Comparison of ENCODE assay signal across 8 mouse cellular contexts in the genomic region with DNA sequence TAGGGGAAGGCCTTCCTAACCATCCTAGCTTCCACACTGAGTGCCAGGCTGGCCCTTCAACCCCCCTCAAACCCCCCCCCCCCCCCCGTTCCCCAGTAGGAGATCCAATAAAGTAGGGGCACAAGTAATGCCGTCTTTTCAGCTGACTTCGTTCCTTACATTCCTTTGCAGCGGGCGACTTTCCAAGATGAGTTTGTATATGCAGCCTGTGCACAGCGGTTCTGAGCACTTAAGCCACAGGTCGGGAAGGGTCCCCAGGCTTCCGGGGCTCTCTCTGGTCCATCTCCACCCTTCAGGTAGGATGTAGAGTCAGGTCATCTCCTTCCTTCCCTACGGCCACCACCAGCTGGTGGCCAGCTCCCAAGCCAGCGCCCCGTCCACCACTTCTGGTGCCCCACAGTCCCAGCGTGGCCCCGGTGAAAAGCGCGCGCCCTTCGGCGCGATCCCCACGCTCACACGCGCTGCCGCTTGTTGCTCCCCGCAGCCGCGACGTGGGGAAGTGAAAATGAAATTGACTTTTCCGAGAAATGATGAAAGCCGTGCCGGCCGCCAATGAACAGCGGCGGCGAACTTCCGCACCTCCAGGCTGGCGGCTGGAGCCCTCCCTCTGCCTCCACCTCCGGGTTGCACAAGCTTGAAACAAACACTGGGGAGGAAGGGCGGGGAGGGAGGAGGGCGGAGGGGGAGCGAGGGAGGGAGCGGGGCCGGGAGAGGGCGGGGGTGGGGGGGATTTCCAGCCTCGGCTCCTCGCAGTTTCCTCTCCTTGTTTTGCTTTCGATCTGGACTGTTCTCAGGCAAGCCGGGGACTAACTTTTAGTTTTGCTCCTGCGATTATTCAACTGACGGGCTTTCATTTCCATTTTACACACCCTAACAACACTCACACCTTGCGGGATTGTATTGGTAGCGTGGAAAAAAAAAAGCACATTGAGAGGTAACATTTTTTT. TPM values are rescaled to one million over a fixed set of nuclear protein-coding genes. Genes with fewer than 3 reads are reported as not detected.
A peak's percentile ranks its signal among the peaks of the same experiment; 100 is the strongest.
DNase-seq lines count a peak whose midpoint lies in the region; ATAC-seq and TF ChIP-seq lines count a peak whose summit lies in the region.

A gene (plus strand): TSS at position 730 of the 947 bp plus-strand sequence.

- no peak within 1 kb of the TSS for H3K27ac ChIP-seq in ES-E14 (ENCODE audit: insufficient read depth, low read depth, low read length, poor library complexity, severe bottlenecking)
- H3K27ac ChIP-seq in forebrain, embryonic 13.5 days = peak within 1 kb of the TSS; percentile 90
- H3K27ac ChIP-seq in neural tube, embryonic 14.5 days (ENCODE audit: low read depth, low read length) = peak within 1 kb of the TSS; percentile 88
- H3K27ac ChIP-seq in testis, adult 2 months (ENCODE audit: control insufficient read depth, insufficient read depth, low read depth, low read length) = peak within 1 kb of the TSS; percentile 67

- no peaks in the 10 kb centered on the region for H3K9me3 ChIP-seq in ES-E14 (ENCODE audit: control insufficient read depth, insufficient read depth, low read depth, low read length)
- H3K9me3 ChIP-seq in forebrain, embryonic 13.5 days (replicated peaks) = 0 out of 2 replicates have a peak, but pooled peaks cover 3% of the 10 kb centered on the region
- H3K9me3 ChIP-seq in neural tube, embryonic 14.5 days (ENCODE audit: control insufficient read depth, low read length) = no peaks in the 10 kb centered on the region

- under 1% methylated on average over 46 of the region's 51 CpGs for WGBS in forebrain, embryonic 13.5 days
- under 1% methylated on average over 46 of the region's 51 CpGs for WGBS in neural tube, embryonic 14.5 days

- H3K4me1 ChIP-seq in ES-E14 (ENCODE audit: control insufficient read depth in 2 of 2, insufficient read depth in 2 of 2, low read length in 2 of 2, poor library complexity in 1 of 2) = 0 out of 4 replicates have a peak, but pooled peaks cover 0 to 4% of the 10 kb centered on the region in 2 experiments
- H3K4me1 ChIP-seq in forebrain, embryonic 13.5 days = peaks cover 20% of the 10 kb centered on the region
- H3K4me1 ChIP-seq in neural tube, embryonic 14.5 days (ENCODE audit: control insufficient read depth, insufficient read depth, low read length) = peaks cover 5% of the 10 kb centered on the region
- H3K4me1 ChIP-seq in testis, adult 2 months (ENCODE audit: control insufficient read depth, insufficient read depth, low read length) = peaks cover 8% of the 10 kb centered on the region

- peak within 1 kb of the TSS; percentile 71 to 83 for H3K4me3 ChIP-seq in ES-E14 (ENCODE audit: insufficient read depth in 1 of 2, low read depth in 1 of 2, low read length in 2 of 2, poor library complexity in 1 of 2, severe bottlenecking in 1 of 2)
- H3K4me3 ChIP-seq in forebrain, embryonic 13.5 days = peak within 1 kb of the TSS; percentile 87
- peak within 1 kb of the TSS; percentile 86 for H3K4me3 ChIP-seq in neural tube, embryonic 14.5 days (ENCODE audit: low read depth, low read length)
- peak within 1 kb of the TSS; percentile 88 for H3K4me3 ChIP-seq in testis, adult 2 months (ENCODE audit: control insufficient read depth, low read depth, low read length)

- ATAC-seq in forebrain, embryonic 13.5 days = peak; percentile 70
- peak; percentile 72 for ATAC-seq in neural tube, embryonic 14.5 days (ENCODE audit: low read depth)

- no peaks in the 10 kb centered on the region for H3K36me3 ChIP-seq in ES-E14 (ENCODE audit: control insufficient read depth, insufficient read depth, low read length, poor library complexity, severe bottlenecking)
- no peaks in the 10 kb centered on the region for H3K36me3 ChIP-seq in forebrain, embryonic 13.5 days (ENCODE audit: poor library complexity, severe bottlenecking)
- no peaks in the 10 kb centered on the region for H3K36me3 ChIP-seq in neural tube, embryonic 14.5 days (ENCODE audit: control insufficient read depth, insufficient read depth, low read length)
- H3K36me3 ChIP-seq in testis, adult 2 months (ENCODE audit: control insufficient read depth, insufficient read depth, low read length) = no peaks in the 10 kb centered on the region

- no peaks in the 10 kb centered on the region for H3K27me3 ChIP-seq in forebrain, embryonic 13.5 days
- no peaks in the 10 kb centered on the region for H3K27me3 ChIP-seq in neural tube, embryonic 14.5 days (ENCODE audit: control insufficient read depth, insufficient read depth, low read length)
- no peaks in the 10 kb centered on the region for H3K27me3 ChIP-seq in testis, adult 2 months (ENCODE audit: control insufficient read depth, insufficient read depth, low read length)

- H3K4me2 ChIP-seq in forebrain, embryonic 13.5 days = peak within 1 kb of the TSS; percentile 85
- H3K4me2 ChIP-seq in neural tube, embryonic 14.5 days (ENCODE audit: low read depth, low read length) = peak within 1 kb of the TSS; percentile 84

- in situ Hi-C loops in ES-E14 (cut with MboI; ENCODE audit: low sequenced_read_pairs in 2 of 2, unreplicated experiment in 2 of 2) = loop anchor here in 1 of 2 experiments (10.0 kb wide), 1 partner anchor 444 kb away; a partner anchor contains a TSS

- no peak; the same call in 1 of the 2 replicates for TF ChIP-seq POLR2A in testis, adult 2 months (IDR thresholded peaks at IDR 0.05; ENCODE audit: control insufficient read depth, low read depth, low read length)

- intact Hi-C loops in heart, postnatal 10 days (cut with DNase I) = loop anchor here (5.0 to 10.0 kb wide), 2 partner anchors 47 to 264 kb away; a partner anchor contains a TSS

- peak; percentile 54 for DNase-seq in ES-E14 (ENCODE audit: low read depth, low spot score)
- peak; percentile 68 for DNase-seq in cerebellum, adult 11 months
- peak; percentile 91 to 92 for DNase-seq in heart, postnatal 10 days
- DNase-seq in kidney, postnatal 4 days = peak; percentile 88 to 94
- peak; percentile 94 to 95 for DNase-seq in lung, adult 18-20 months

- no peak for TF ChIP-seq CTCF in testis, adult 2 months (IDR thresholded peaks at IDR 0.05; ENCODE audit: control insufficient read depth, insufficient read depth, insufficient replicate concordance, low read depth, low read length)

- peak within 1 kb of the TSS; percentile 57 for H3K9ac ChIP-seq in ES-E14 (ENCODE audit: insufficient read depth, low read depth, low read length, poor library complexity, severe bottlenecking)
- H3K9ac ChIP-seq in forebrain, embryonic 13.5 days = peak within 1 kb of the TSS; percentile 97
- H3K9ac ChIP-seq in neural tube, embryonic 14.5 days (replicated peaks; ENCODE audit: low read depth, low read length) = peak within 1 kb of the TSS; percentile 99

TF ChIP-seq in ES-E14, 5 proteins besides CTCF, POLR2A, EP300 and RAD21:
- TF ChIP-seq HCFC1 (IDR thresholded peaks at IDR 0.05; ENCODE audit: borderline replicate concordance, insufficient read depth, low read length) = peak; percentile 35; the same call in 1 of the 2 replicates
- no peak for TF ChIP-seq ZC3H11A (IDR thresholded peaks at IDR 0.05; ENCODE audit: borderline replicate concordance, low read depth, low read length)

RNA-seq across cellular contexts. Expression of the gene that starts here (rescaled TPM):
- total RNA-seq in ES-E14 (2012; rRNA removed) = 1.1 and 2.6 TPM in 2 replicates
- 10.9 and 13.7 TPM in 2 replicates for polyA plus RNA-seq in forebrain, embryonic 13.5 days (2015; fragmentation: Nextera tagmentation; extraction: Ambion mirVana)
- total RNA-seq in heart, postnatal 10 days (2021) = 10 to 100 TPM; 38.2 to 47.6 TPM
- polyA plus RNA-seq in neural tube, embryonic 14.5 days (2014; fragmentation: Nextera tagmentation; extraction: Ambion mirVana) = 8.9 and 10.6 TPM in 2 replicates
- 8.4 and 10.1 TPM in 2 replicates for polyA plus RNA-seq in testis, adult 2 months (2012; rRNA removed)

Comparison
In these comparisons a context has a peak if more than half of its experiments do, and no peak if none do; other contexts are left out.
1. RNA of the gene that starts here (total RNA-seq): 38.2 to 47.6 TPM in heart, postnatal 10 days; 1.1 to 2.6 TPM in ES-E14; every median in the first group is over 10 times any median in the second.
2. Peak in every context shown above with its lines, with median percentiles within 50 percentile points of each other: DNase-seq, H3K4me3 ChIP-seq and H3K9ac ChIP-seq.